Mouse (Mus musculus) cerebellum, adult 2 months (tissue): ENCODE measurements around the gene Aqr. TPM values are rescaled to one million over a fixed set of nuclear protein-coding genes. Genes with fewer than 3 reads are reported as not detected.

ENCODE experiments used
- DNase-seq, 2 experiments: peaks; one replicate each; pipeline ENCODE4 v3.0.0; 2021
- H3K27ac ChIP-seq: fragments of 200-500 bp; 2 replicates; pipeline ENCODE4 v1.5.1; 2012; ENCODE audit warnings: low read length, control low read depth, inconsistent platforms; ENCODE audit not compliant: insufficient read depth
- H3K27me3 ChIP-seq: fragments of 200-500 bp; 2 replicates; pipeline ENCODE4 v1.6.1; 2012; ENCODE audit warnings: inconsistent platforms, mild to moderate bottlenecking, low read length, moderate library complexity; ENCODE audit not compliant: control insufficient read depth, insufficient read depth
- H3K4me1 ChIP-seq: fragments of 200-500 bp; 2 replicates; pipeline ENCODE4 v1.6.1; 2011; ENCODE audit warnings: low read length; ENCODE audit not compliant: control insufficient read depth, insufficient read depth
- H3K4me3 ChIP-seq: fragments of 200-500 bp; replicated peaks from 2 replicates; pipeline ENCODE3; 2011; ENCODE audit warnings: mild to moderate bottlenecking, low read depth, low read length, control low read depth; ENCODE audit not compliant: insufficient read depth
- CTCF ChIP-seq: fragments of 200-500 bp; IDR thresholded peaks from 2 replicates; pipeline ENCODE4 v1.5.1; 2011; ENCODE audit warnings: low read depth, mild to moderate bottlenecking, control low read depth, low read length, moderate library complexity, borderline replicate concordance; ENCODE audit not compliant: insufficient read depth
- POLR2A ChIP-seq: fragments of 200-500 bp; IDR thresholded peaks from 2 replicates; pipeline ENCODE4 v1.6.1; 2011; ENCODE audit warnings: low read length, control low read depth, borderline replicate concordance; ENCODE audit not compliant: insufficient read depth
- WGBS: fragments of 180-500 bp; shearing (Covaris S2); methylation state at CpG from one replicate; pipeline ENCODE4 v1.1.7; 2018; 5-methylcytosine and 5-hydroxymethylcytosine counted together
- polyA plus RNA-seq: library from polyadenylated mRNA; depleted of rRNA; stranded (reverse); fragments of >200 nt; gene quantifications from 2 replicates; pipeline ENCODE4 v1.2.3, GENCODE M21; 2012; rRNA removed

The Aqr gene
- polyA plus RNA-seq, 1 experiment, result 27.3 TPM

- H3K27ac ChIP-seq, result no peak overlapping the region
- peak; percentile 71 to 76 for DNase-seq
- TF ChIP-seq CTCF, result no peak
- TF ChIP-seq POLR2A, result no peak
- H3K27me3 ChIP-seq, result no peaks in the 10 kb centered on the region
- no peak overlapping the region for H3K4me3 ChIP-seq
- WGBS, result 7% methylated on average over 10 of the region's 10 CpGs
- peaks cover 7% of the 10 kb centered on the region; the same call in 1 of the 2 replicates for H3K4me1 ChIP-seq
These were observed 129.4 kb downstream of the Aqr start for GRCm38 (mm10) chr2:114057303-114057853.

- TF ChIP-seq CTCF (no peak), POLR2A (no peak)
- no peaks in the 10 kb centered on the region for H3K27me3 ChIP-seq
These were observed 132.7 kb downstream of the Aqr start for GRCm38 (mm10) chr2:114054129-114054528.

DNA sequence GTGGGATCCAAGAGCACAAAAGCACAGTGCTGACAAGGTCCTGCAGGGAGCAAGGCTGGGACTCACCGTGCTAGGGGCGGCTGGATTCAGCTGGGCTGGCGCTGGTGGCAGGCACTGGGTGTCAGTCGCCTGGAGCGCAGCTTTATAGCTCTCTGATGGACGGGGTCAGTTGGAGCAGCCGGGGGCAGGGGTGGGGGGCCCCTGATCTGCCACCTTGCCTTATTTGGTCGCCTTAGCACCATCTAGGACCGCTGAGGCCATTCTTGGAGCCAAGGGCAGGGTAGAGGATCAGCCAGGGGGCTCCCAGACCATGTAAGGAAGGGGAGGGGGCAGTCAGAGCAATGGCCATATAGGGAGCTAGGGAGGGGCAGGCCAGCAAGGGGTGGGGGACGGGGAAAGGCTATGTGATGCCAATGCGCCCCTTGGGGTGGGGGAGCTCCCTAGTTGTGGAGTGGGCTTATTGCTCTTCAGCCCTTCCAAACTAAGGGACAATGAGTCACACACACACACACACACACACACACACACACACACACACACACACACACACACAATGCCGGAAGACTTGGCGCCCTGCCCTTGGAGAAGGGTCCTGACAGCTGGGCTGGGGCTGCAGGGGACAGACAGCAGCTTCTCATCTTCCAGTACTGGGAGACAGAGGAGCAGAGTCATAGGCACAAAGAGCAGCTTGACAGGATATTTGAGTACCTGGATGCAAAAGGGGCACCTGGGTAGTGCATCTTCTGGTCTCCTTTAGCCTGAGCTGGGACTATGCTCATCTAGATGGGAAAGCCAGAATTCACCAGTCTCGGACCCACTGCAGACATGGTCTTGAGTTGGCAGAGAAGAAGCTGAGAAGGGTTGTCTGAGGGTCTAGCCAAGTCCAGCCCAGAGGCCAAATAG is 133.9 kb downstream of the Aqr start, which contains the start of gene Actc1:
Actc1 (minus strand) TSS at position 853 of the 903 bp plus-strand sequence.
- Histone ChIP-seq H3K27me3 (no peaks in the 10 kb centered on the region), H3K27ac (no peak within 1 kb of the TSS), H3K4me3 (no peak within 1 kb of the TSS), H3K4me1 (peaks cover 7% of the 10 kb centered on the region; the same call in 1 of the 2 replicates)
- WGBS, result 21% methylated on average over 14 of the region's 14 CpGs
- TF ChIP-seq POLR2A, result no peak
- no peak for TF ChIP-seq CTCF
- no peak for DNase-seq

More at GRCm38 (mm10) chr2:114054129-114054528, 132.7 kb downstream of the Aqr start:
- 88% methylated on average over 4 of the region's 4 CpGs for WGBS
- DNase-seq, result no peak
- no peak overlapping the region for H3K27ac ChIP-seq
- H3K4me3 ChIP-seq, result no peak overlapping the region
- H3K4me1 ChIP-seq, result peaks cover 7% of the 10 kb centered on the region; the same call in 1 of the 2 replicates

DNA sequence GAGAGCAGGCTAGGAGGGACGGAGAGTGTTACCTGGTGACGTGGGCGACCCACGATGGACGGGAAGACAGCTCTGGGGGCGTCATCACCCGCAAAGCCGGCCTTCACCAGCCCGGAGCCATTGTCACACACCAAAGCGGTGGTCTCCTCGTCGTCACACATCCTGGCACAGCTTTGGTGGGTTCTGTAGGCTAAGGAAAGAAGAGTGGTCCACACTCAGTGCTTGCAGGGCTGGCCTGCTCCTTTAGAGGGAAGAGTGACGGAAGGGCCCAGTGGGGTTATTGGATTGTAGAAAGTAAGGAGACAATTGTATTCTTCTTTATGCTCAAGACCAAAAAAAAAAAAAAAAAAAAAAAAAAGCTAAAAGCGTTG is 135.0 kb downstream of the Aqr start:
- Histone ChIP-seq H3K4me1 (no peaks in the 10 kb centered on the region), H3K4me3 (no peak overlapping the region), H3K27me3 (no peaks in the 10 kb centered on the region), H3K27ac (no peak overlapping the region)
- TF ChIP-seq CTCF, result no peak
- no peak for TF ChIP-seq POLR2A
- no peak for DNase-seq
- 93% methylated on average over 14 of the region's 14 CpGs for WGBS

Other genes starting within 250 kb of the Aqr start
- gene Gjd2, start 173.4 kb downstream of the Aqr start, polyA plus RNA-seq, result 12.3 and 12.8 TPM in 2 replicates
- not detected in 2 replicates for gene Actc1, start 133.5 kb downstream of the Aqr start, polyA plus RNA-seq
- 11.3 and 11.8 TPM in 2 replicates for gene Zfp770, start 14.4 kb upstream of the Aqr start, polyA plus RNA-seq